Mouse (Mus musculus) cerebellum, adult 9-10 months (tissue): ENCODE measurements around the gene 2510039O18Rik.

Experiments used
- DNase-seq: peaks from one replicate; pipeline ENCODE4 v3.0.0; 2022

Gene 2510039O18Rik

DNA sequence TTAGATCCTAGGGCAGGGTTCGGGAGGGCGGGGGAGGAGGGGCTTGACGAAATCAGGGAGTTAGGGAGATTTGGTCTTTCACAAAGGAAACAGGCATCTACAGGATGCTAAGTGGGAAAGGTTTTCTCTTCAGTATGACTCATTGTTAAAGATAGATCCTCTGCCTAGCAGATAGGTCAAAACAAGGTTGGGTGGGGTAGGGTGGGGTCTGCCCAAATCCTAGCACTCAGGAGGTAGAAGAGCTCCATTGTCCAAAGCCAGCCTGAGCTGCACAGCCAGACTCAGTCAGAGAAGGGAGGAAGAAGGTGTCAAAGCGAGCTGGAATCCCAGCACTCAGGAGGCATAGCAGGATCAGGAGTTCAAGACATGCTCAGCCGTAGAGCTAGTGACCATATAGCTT lies 3.2 kb upstream of the 2510039O18Rik start:
- no peak for DNase-seq

- no peak for DNase-seq
Observed at GRCm38 (mm10) chr4:147938148-147939096, 2.3 kb upstream of the 2510039O18Rik start.

GRCm38 (mm10) chr4:147940111-147940510 lies 584 bp upstream of the 2510039O18Rik start:
- DNase-seq = peak; percentile 63

GRCm38 (mm10) chr4:147941045-147942020 lies 638 bp downstream of the 2510039O18Rik start:
- no peak for DNase-seq

DNA sequence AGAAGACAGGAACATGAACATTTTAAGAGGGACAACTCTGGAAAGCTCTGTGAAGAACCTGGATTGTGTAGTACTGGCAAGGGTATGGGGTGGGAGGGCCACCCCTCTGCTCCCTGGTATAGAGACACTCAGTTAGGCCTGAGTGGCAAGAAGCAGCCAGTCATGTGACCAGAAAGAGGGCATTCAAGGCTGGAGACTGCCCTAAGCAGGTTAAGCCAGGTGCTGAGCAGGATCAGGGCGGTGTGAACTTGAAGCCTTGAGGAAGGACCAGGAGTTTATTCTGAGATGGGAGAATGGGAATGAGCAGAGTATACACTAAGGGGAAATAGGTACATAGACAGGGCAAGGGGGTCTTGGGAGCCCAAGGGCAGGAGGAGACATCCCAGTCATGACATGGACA lies 2.3 kb downstream of the 2510039O18Rik start:
- no peak for DNase-seq

DNA sequence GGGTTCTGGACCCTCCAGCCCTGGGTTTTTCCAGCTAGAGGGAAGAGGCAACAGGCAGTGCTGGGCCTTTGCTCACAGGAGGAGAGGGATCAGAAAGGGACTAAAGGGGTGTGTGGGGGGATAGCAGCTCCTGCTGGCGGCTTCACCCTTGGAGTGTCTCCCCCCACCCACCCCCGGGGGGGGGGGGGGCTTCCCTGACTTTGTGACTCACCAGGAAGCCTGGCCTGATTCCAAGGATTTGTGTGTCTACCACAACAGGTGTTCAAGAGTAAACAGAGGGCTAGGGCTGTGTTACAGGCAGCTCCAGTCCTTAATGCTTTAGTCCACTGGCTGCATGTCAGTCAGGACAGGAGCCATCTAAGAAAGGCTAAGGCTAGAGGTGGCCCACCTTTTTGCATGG lies 6.8 kb downstream of the 2510039O18Rik start:
- no peak for DNase-seq

- DNase-seq = no peak
Observed at GRCm38 (mm10) chr4:147953590-147953989, 12.9 kb downstream of the 2510039O18Rik start.

GRCm38 (mm10) chr4:147957141-147957540 lies 16.4 kb downstream of the 2510039O18Rik start:
- no peak for DNase-seq

DNA sequence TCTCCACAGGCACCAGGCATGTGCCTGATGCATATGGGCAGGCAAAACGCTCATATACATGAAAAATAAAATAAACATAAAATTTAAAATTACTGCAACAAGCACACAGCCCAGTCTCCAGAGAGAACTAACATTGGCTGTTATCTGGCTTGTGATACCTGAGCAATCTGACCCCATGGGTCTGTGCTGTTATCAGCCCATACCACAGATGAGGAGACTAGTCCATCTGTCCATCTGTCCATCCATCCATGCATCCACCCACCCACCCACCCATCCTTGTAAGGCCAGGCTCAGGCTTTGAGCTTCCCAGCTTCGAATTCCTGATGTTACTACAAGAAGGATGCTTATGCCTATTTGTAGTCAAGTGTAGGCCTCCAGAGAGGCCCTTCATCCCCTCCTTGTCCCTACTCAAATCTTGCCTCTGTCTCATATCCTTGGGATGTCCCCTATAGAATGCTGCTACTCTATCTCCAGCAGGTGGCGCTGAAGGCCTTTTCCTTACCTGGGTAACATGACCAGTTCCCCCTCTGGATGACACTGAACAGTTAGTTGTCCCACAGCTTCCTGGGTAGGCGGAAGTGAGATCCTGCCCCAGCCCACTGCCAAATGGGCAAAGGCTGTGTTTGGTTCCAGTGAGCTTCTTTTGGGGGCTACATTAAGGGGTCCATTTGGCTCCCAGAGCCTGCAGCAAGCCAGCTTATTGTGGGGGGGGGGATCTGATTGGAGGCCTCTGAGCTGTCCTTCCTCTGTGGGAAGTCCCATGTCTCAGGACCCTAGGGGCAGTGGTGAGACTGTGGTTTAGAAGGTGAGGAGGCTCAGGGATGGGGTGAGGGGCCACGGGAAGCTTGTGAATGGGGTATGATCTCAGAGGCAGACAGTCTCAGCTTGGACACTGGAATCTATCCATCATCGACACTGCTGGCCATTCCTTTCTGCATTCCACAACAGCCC lies 19.5 kb downstream of the 2510039O18Rik start:
- DNase-seq = peak; percentile 50

DNA sequence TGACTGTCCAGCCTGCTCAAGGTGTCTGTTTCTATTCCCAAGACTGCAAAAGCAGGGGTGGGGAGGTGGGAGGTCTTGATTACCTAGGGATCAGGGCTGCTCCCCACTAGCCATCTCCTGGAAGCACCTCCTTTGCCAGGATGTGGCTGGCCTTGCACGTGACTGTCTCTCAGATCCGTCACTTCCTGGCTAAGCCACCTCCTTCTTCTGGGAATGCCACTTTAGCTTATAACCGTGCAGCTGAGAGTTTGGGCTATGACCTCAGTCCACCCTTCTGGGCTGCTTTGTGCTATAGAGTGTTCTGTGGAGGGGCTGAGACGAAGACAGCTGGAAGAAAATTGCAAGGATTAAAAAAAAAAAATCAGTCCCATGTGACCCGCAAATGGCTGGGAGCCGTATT lies 22.1 kb downstream of the 2510039O18Rik start:
- DNase-seq = no peak

- no peak for DNase-seq
Observed at GRCm38 (mm10) chr4:147963623-147964022, 22.9 kb downstream of the 2510039O18Rik start.

- no peak for DNase-seq
Observed at GRCm38 (mm10) chr4:147965712-147966111, 25.0 kb downstream of the 2510039O18Rik start.

GRCm38 (mm10) chr4:147968816-147969215 lies 28.1 kb downstream of the 2510039O18Rik start:
- DNase-seq = no peak

DNA sequence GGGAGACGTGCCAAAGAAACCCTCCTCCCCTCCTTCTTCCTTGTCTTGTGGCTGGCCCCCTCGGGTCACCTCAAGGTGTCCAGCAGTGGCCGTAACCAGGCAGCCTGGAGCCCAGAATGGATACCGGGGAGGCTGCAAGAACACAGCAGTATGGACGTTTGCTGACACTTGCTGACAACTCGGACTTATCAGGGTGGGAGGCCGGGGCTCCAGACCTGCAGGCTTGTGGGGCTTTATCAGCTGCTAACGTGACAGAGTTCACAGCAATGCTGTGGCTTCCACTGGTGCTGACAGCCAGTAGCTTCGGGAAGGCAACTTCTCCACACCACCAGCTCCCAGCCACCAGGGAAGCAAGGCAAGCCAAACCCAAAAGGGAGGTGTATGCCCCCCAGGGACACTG lies 28.6 kb downstream of the 2510039O18Rik start:
- no peak for DNase-seq

DNA sequence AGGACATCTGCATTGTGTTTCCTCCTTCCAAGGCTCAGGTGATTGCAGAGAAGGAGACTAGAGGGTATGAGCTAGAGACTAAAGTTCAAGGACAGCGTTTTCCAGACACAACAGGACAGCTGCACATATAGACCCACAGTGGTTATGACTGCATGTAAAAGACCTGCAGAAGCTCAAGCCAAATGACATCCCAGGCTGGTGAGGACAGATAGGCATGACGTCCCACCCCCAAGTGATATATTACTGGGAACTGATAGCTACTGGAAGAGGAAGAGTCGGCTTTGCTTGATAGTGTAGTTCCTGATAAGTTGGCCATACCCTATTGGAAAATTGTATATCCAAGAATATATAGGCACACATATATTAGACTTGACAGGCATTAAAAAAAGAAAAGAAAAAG lies 35.5 kb downstream of the 2510039O18Rik start:
- no peak for DNase-seq

GRCm38 (mm10) chr4:147977726-147978125 lies 37.0 kb downstream of the 2510039O18Rik start:
- DNase-seq = no peak

DNA sequence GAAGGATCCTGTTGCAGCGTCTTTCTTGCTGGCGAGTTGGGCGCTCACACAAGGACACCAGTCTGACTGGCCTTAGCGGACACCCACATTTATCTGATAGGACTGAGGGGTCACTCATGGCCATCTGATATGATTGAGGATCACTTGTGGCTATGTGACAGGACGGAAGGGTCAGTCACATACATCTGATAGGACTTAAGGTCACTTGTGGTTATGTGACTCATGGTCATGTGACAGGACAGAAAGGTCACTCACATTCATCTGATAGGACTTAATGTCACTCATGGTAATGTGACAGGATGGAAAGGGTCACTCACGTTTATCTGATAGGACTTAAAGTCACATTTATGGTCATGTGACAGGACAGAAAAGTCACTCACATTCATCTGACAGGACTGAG lies 37.7 kb downstream of the 2510039O18Rik start:
- DNase-seq = no peak

GRCm38 (mm10) chr4:147979441-147979860 lies 38.8 kb downstream of the 2510039O18Rik start:
- DNase-seq = no peak

DNA sequence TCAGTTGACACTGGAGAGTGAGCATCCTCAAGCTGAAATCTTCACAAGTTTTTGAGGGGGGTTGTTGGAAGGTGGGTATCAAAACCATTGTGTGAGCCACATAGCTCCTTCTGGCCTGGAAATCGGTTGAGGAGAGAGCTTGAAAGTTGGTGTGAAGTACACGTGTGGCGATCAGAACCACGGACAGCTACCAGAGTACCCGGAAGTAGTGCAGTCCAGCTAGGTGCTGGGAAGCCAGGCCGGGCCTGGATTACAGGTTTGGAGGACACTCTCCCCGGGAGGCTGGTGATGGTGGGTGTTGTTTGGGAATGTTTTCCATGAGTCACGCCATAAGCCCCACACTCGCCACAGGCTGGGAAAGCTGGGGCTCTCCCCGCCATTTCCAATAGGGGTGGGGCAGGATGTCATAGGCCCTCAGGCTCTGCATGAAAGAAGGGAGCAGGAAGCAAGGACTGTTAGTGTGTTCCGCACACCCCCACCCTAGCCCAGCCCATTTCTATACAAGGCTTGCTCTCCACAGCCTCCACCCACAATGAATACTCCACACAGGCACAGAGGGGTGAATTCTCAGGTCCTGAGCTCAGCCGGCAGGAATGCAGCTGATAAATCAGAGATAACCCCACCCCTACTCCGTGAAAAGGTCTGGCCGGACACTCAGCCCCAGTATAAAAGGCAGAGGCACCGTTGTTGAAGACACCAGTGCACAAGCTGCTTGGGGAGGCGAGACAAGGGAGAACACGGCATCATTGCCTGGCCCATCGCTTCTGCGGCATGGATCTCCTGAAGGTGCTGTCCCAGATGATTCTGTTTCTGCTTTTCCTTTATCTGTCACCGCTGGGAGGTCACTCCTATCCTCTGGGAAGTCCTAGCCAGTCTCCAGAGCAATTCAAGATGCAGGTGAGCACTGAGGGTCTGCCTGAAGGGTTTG lies 44.8 kb downstream of the 2510039O18Rik start, which contains the start of gene Nppb:
Gene Nppb, plus strand, starts transcription at position 584 of the 928 bp plus-strand sequence.
- no peak for DNase-seq

GRCm38 (mm10) chr4:147993571-147994095 lies 52.9 kb downstream of the 2510039O18Rik start:
- no peak for DNase-seq

DNA sequence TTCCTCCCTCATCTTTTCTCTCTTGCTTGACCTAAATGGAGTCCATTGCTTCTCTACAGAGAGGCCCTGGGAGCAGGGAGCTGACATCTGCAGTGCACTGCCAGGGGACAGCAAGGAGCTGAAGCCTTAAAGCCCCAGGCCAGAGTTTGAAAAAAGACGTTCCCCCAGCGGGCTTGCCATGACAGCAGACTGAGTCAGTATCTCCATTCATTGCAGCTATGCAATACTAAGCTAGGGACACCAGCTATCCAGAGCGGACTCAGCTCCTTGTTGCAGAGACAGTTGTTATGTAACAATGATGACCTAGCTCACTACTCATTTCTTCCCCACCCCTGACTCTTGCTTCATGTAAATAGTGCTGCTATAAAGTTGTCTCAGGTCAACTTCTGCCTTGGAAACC lies 54.6 kb downstream of the 2510039O18Rik start:
- DNase-seq = no peak
